Mouse (Mus musculus) myocyte (in vitro differentiated cells): ENCODE measurements at regions not wholly inside any gene's neighbourhood (a gene's known extent, or its start where the extent isn't known, plus 50 kb on each side); places are given as distances from the start of the nearest gene placed in this dataset.

Source experiments
- MAX ChIP-seq: IDR thresholded peaks from one replicate; pipeline ENCODE4 v1.6.1; 2011; ENCODE audit warnings: low read depth, mild to moderate bottlenecking, control low read depth
- POLR2A ChIP-seq: IDR thresholded peaks from one replicate; pipeline ENCODE4 v1.6.1; 2011; ENCODE audit warnings: low read depth, mild to moderate bottlenecking, control low read depth, moderate library complexity; ENCODE audit not compliant: insufficient read length
- REST ChIP-seq: IDR thresholded peaks from one replicate; pipeline ENCODE4 v1.6.1; 2011; ENCODE audit warnings: mild to moderate bottlenecking, control low read depth, moderate library complexity; ENCODE audit not compliant: insufficient read depth, insufficient read length
- SRF ChIP-seq: IDR thresholded peaks from one replicate; pipeline ENCODE4 v1.6.1; 2011; ENCODE audit warnings: low read depth; ENCODE audit not compliant: control insufficient read depth, insufficient read length
- TCF12 ChIP-seq: IDR thresholded peaks from one replicate; pipeline ENCODE4 v1.6.1; 2011; ENCODE audit warnings: mild to moderate bottlenecking, control low read depth; ENCODE audit not compliant: poor library complexity, insufficient read depth, severe bottlenecking
- USF1 ChIP-seq: IDR thresholded peaks from one replicate; pipeline ENCODE4 v1.6.1; 2011; ENCODE audit warnings: low read depth, mild to moderate bottlenecking, control low read depth, moderate library complexity

DNA sequence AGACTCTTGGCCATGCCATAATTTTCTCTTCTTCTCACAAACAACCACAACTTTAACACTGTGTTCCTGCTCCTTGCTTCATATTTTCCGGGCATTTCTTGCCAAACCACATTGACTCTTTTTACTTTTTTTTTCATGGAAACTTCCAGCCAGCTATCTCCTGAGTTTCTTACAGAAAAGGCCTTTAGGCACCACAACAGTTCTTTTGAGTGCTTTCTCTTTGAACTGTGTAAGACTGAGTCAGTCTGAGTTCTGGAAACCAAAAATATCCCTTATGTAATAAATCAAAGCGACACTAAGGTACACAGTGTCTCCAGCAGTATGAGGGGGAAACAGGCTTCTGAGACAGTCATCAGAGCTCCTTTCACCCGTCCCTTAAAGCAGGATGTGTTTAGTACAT, 337.6 kb upstream of the Impad1 start:
- no peak for TF ChIP-seq REST
- no peak for TF ChIP-seq TCF12
- TF ChIP-seq POLR2A: no peak
- TF ChIP-seq MAX: no peak
- TF ChIP-seq SRF: no peak
- no peak for TF ChIP-seq USF1
